Comparison of ENCODE assay signal across 8 mouse cellular contexts in genomic region chr17:72603886-72604609, GRCm38 (mm10). TPM values are rescaled to one million over a fixed set of nuclear protein-coding genes. Genes with fewer than 3 reads are reported as not detected.
DNase-seq lines count a peak whose midpoint lies in the region; ATAC-seq and TF ChIP-seq lines count a peak whose summit lies in the region.

No protein-coding gene starts in this region.

- under 1% methylated on average over 51 of the region's 51 CpGs for WGBS in cerebellum, adult 2 months
- WGBS in lung, embryonic 14.5 days, result 2% methylated on average over 51 of the region's 51 CpGs
- WGBS in hindbrain, embryonic 10.5 days, result 2% methylated on average over 51 of the region's 51 CpGs
- under 1% methylated on average over 51 of the region's 51 CpGs for WGBS in midbrain, embryonic 11.5 days

- H3K27ac ChIP-seq in cerebellum, adult 2 months (ENCODE audit: insufficient read depth, low read length), result no peak overlapping the region
- H3K27ac ChIP-seq in lung, embryonic 14.5 days (ENCODE audit: low read depth), result no peak overlapping the region
- no peak overlapping the region for H3K27ac ChIP-seq in hindbrain, embryonic 10.5 days
- H3K27ac ChIP-seq in midbrain, embryonic 11.5 days (ENCODE audit: low read depth, low read length), result no peak overlapping the region

- no peaks in the 10 kb centered on the region; the same call in 1 of the 2 replicates for H3K27me3 ChIP-seq in cerebellum, adult 2 months (ENCODE audit: control insufficient read depth, insufficient read depth, low read length)
- H3K27me3 ChIP-seq in lung, embryonic 14.5 days (ENCODE audit: insufficient read depth, low read length), result peaks cover 25% of the 10 kb centered on the region
- peaks cover 40% of the 10 kb centered on the region for H3K27me3 ChIP-seq in hindbrain, embryonic 10.5 days (ENCODE audit: insufficient read depth, poor library complexity, severe bottlenecking)
- peaks cover 25% of the 10 kb centered on the region for H3K27me3 ChIP-seq in midbrain, embryonic 11.5 days (ENCODE audit: control insufficient read depth, insufficient read depth, low read length)

- TF ChIP-seq POLR2A in cerebellum, adult 2 months (IDR thresholded peaks at IDR 0.05; ENCODE audit: borderline replicate concordance, insufficient read depth, low read length), result no peak

- H3K4me3 ChIP-seq in cerebellum, adult 2 months (replicated peaks; ENCODE audit: insufficient read depth, low read depth, low read length), result peak overlapping the region; percentile 9
- peak overlapping the region; percentile 41 for H3K4me3 ChIP-seq in lung, embryonic 14.5 days (ENCODE audit: low read depth, low read length)
- peak overlapping the region; percentile 67 for H3K4me3 ChIP-seq in hindbrain, embryonic 10.5 days
- H3K4me3 ChIP-seq in midbrain, embryonic 11.5 days (ENCODE audit: low read depth, low read length), result peak overlapping the region; percentile 57

- no peaks in the 10 kb centered on the region for H3K4me1 ChIP-seq in cerebellum, adult 2 months (ENCODE audit: control insufficient read depth, insufficient read depth, low read length)
- no peaks in the 10 kb centered on the region for H3K4me1 ChIP-seq in lung, embryonic 14.5 days (ENCODE audit: insufficient read depth)
- H3K4me1 ChIP-seq in hindbrain, embryonic 10.5 days (replicated peaks), result peaks cover 26% of the 10 kb centered on the region
- H3K4me1 ChIP-seq in midbrain, embryonic 11.5 days (ENCODE audit: control insufficient read depth, insufficient read depth, low read length), result peaks cover 14% of the 10 kb centered on the region

- no peak overlapping the region for H3K9ac ChIP-seq in lung, embryonic 14.5 days
- H3K9ac ChIP-seq in midbrain, embryonic 11.5 days (ENCODE audit: low read length), result peak overlapping the region; percentile 42

- peak; percentile 2 to 18 for DNase-seq in cerebellum, adult 2 months
- DNase-seq in lung, embryonic 14.5 days, result peak; percentile 1
- DNase-seq in lung, adult 18-20 months, result no peak
- DNase-seq in hindbrain, embryonic 10.5 days (ENCODE audit: low spot score), result peak; percentile 34
- DNase-seq in midbrain, embryonic 11.5 days (ENCODE audit: low spot score, missing footprints), result peak; percentile 94
- DNase-seq in urinary bladder, postnatal 4 days (ENCODE audit: low spot score in 2 of 2), result no peak
- no peak for DNase-seq in adrenal gland, adult 18-20 months (ENCODE audit: low spot score in 2 of 2)

- no peaks in the 10 kb centered on the region for H3K9me3 ChIP-seq in lung, embryonic 14.5 days (ENCODE audit: low read depth, low read length)
- H3K9me3 ChIP-seq in hindbrain, embryonic 10.5 days, result no peaks in the 10 kb centered on the region
- no peaks in the 10 kb centered on the region for H3K9me3 ChIP-seq in midbrain, embryonic 11.5 days (ENCODE audit: control insufficient read depth, low read length)

- no peak for ATAC-seq in cerebellum, adult (ENCODE audit: insufficient number of reproducible peaks, low FRiP score, low TSS enrichment)
- ATAC-seq in lung, embryonic 14.5 days (ENCODE audit: insufficient read depth), result peak; percentile 54
- peak; percentile 75 for ATAC-seq in midbrain, embryonic 11.5 days (ENCODE audit: low FRiP score)

- no peaks in the 10 kb centered on the region for H3K36me3 ChIP-seq in lung, embryonic 14.5 days (ENCODE audit: insufficient read depth)
- H3K36me3 ChIP-seq in hindbrain, embryonic 10.5 days, result no peaks in the 10 kb centered on the region
- H3K36me3 ChIP-seq in midbrain, embryonic 11.5 days (ENCODE audit: control insufficient read depth, insufficient read depth, low read length), result no peaks in the 10 kb centered on the region

- TF ChIP-seq CTCF in cerebellum, adult 2 months (IDR thresholded peaks at IDR 0.05; ENCODE audit: borderline replicate concordance, insufficient read depth, low read depth, low read length), result no peak
- no peak for TF ChIP-seq CTCF in lung, embryonic 14.5 days (IDR thresholded peaks at IDR 0.05; ENCODE audit: low read depth)

- H3K4me2 ChIP-seq in lung, embryonic 14.5 days, result peak overlapping the region; percentile 79
- peak overlapping the region; percentile 97 for H3K4me2 ChIP-seq in midbrain, embryonic 11.5 days

RNA-seq across cellular contexts. Expression of gene Alk, which starts 0.4 kb away (rescaled TPM):
- 1.2 and 1.6 TPM in 2 replicates for polyA plus RNA-seq in cerebellum, adult 2 months (2012; rRNA removed)
- 0.03 and 0.07 TPM in 2 replicates for polyA plus RNA-seq in lung, embryonic 14.5 days (2014; fragmentation: Nextera tagmentation; extraction: Ambion mirVana)
- 0.27 and 0.49 TPM in 2 replicates for polyA plus RNA-seq in hindbrain, embryonic 10.5 days (2016; fragmentation: Nextera tagmentation; extraction: Ambion mirVana)
- polyA plus RNA-seq in midbrain, embryonic 11.5 days (2014; fragmentation: Nextera tagmentation; extraction: Ambion mirVana), result 0.18 TPM in 2 replicates
- under 1 TPM in 1 of 2 experiments, not detected in 1; 0.06 TPM for total RNA-seq in adrenal gland, adult 18-20 months (2021)

Comparison
In these comparisons a context has a peak if more than half of its experiments do, and no peak if none do; other contexts are left out.
1. DNase-seq: peak in cerebellum, adult 2 months (2 of 2), lung, embryonic 14.5 days (single experiment), hindbrain, embryonic 10.5 days (single experiment) and midbrain, embryonic 11.5 days (single experiment); none in lung, adult 18-20 months (0 of 2), urinary bladder, postnatal 4 days (0 of 2) and adrenal gland, adult 18-20 months (0 of 2).
2. H3K4me3 ChIP-seq: peak in every context shown above with its lines; median percentile 67 in hindbrain, embryonic 10.5 days; 57 in midbrain, embryonic 11.5 days; 41 in lung, embryonic 14.5 days; 9 in cerebellum, adult 2 months.